Mouse (Mus musculus) embryonic facial prominence, embryonic 11.5 days (tissue): ENCODE data around the gene Acbd4. TPM values are rescaled to one million over a fixed set of nuclear protein-coding genes. Genes with fewer than 3 reads are reported as not detected.

ENCODE experiments used
- ATAC-seq: fragments of 200-750 bp; cut with Nextera tagmentation; replicated peaks from 2 replicates; pipeline ENCODE4 v1.8.0; 2017; ENCODE audit warnings: low read depth; ENCODE audit not compliant: insufficient number of reproducible peaks, low FRiP score, low TSS enrichment
- DNase-seq: peaks from one replicate; pipeline ENCODE4 v3.0.0-alpha.2; 2015; ENCODE audit warnings: low spot score
- H3K27ac ChIP-seq: fragments of 300-500 bp; sonication (generic); replicated peaks from 2 replicates; pipeline ENCODE4 v1.5.1; 2014; ENCODE audit warnings: mild to moderate bottlenecking, low read depth, low read length, control low read depth
- H3K27me3 ChIP-seq: fragments of 300-500 bp; sonication (generic); 2 replicates; pipeline ENCODE4 v1.6.1; 2014; ENCODE audit warnings: mild to moderate bottlenecking, low read length, moderate library complexity, mixed read lengths; ENCODE audit not compliant: control insufficient read depth, insufficient read depth
- H3K36me3 ChIP-seq: fragments of 300-500 bp; sonication (generic); replicated peaks from 2 replicates; pipeline ENCODE4 v1.6.1; 2014; ENCODE audit warnings: low read depth, mild to moderate bottlenecking, low read length, moderate library complexity, mixed read lengths; ENCODE audit not compliant: control insufficient read depth, insufficient read depth
- H3K4me1 ChIP-seq: fragments of 300-500 bp; sonication (generic); 2 replicates; pipeline ENCODE4 v1.6.1; 2014; ENCODE audit warnings: low read length, mixed read lengths; ENCODE audit not compliant: control insufficient read depth, insufficient read depth
- H3K4me2 ChIP-seq: fragments of 300-500 bp; sonication (generic); 2 replicates; pipeline ENCODE4 v1.6.1; 2014; ENCODE audit warnings: low read depth, mild to moderate bottlenecking, control low read depth, low read length, moderate library complexity
- H3K4me3 ChIP-seq: fragments of 300-500 bp; sonication (generic); 2 replicates; pipeline ENCODE4 v1.5.1; 2014; ENCODE audit warnings: low read depth, low read length, control low read depth
- H3K9ac ChIP-seq: fragments of 300-500 bp; sonication (generic); replicated peaks from 2 replicates; pipeline ENCODE4 v1.6.1; 2014; ENCODE audit warnings: mild to moderate bottlenecking, control low read depth, low read length
- H3K9me3 ChIP-seq: fragments of 300-500 bp; sonication (generic); replicated peaks from 2 replicates; pipeline ENCODE4 v1.6.1; 2016; ENCODE audit warnings: mild to moderate bottlenecking, low read length, inconsistent platforms, mixed read lengths; ENCODE audit not compliant: control insufficient read depth
- WGBS: fragments of 180-500 bp; shearing (Covaris S2); extraction: QIAGEN DNeasy Blood & Tissue Kit; methylation state at CpG from one replicate; pipeline ENCODE4 v1.1.7; 2014; 5-methylcytosine and 5-hydroxymethylcytosine counted together
- polyA plus RNA-seq: library from polyadenylated mRNA; unstranded; fragments of >200 nt; fragmentation: Nextera tagmentation; extraction: Ambion mirVana; gene quantifications from 2 replicates; pipeline ENCODE4 v1.2.1, GENCODE M21; 2014

The Acbd4 gene
- polyA plus RNA-seq, 1 experiment from 2014 or later: 7.8 TPM

- peaks cover 2% of the 10 kb centered on the region; the same call in 1 of the 2 replicates for H3K4me1 ChIP-seq
- DNase-seq: peak; percentile 76
- WGBS: under 1% methylated on average over 35 of the region's 35 CpGs
- H3K27ac ChIP-seq: no peak overlapping the region
- H3K27me3 ChIP-seq: no peaks in the 10 kb centered on the region; the same call in 1 of the 2 replicates
- H3K9ac ChIP-seq: peak overlapping the region; percentile 71
- no peak for ATAC-seq
- peak overlapping the region; percentile 81 for H3K4me2 ChIP-seq
- peak overlapping the region; percentile 62 for H3K4me3 ChIP-seq
- no peaks in the 10 kb centered on the region for H3K9me3 ChIP-seq
- no peaks in the 10 kb centered on the region for H3K36me3 ChIP-seq
These were observed 15.6 kb downstream of the Acbd4 start for GRCm38 (mm10) chr11:103116959-103117590.

GRCm38 (mm10) chr11:103117591-103118009 is 16.1 kb downstream of the Acbd4 start:
- Histone ChIP-seq H3K27me3 (no peaks in the 10 kb centered on the region), H3K4me2 (peak overlapping the region; percentile 81), H3K4me1 (no peaks in the 10 kb centered on the region; the same call in 1 of the 2 replicates), H3K27ac (no peak overlapping the region), H3K9me3 (no peaks in the 10 kb centered on the region), H3K36me3 (no peaks in the 10 kb centered on the region), H3K9ac (peak overlapping the region; percentile 71), H3K4me3 (peak overlapping the region; percentile 62)
- DNase-seq (peak; percentile 61), ATAC-seq (no peak)
- WGBS: under 1% methylated on average over 38 of the region's 38 CpGs

GRCm38 (mm10) chr11:103118866-103119265 is 17.4 kb downstream of the Acbd4 start:
- Histone ChIP-seq H3K27ac (no peak overlapping the region), H3K27me3 (no peaks in the 10 kb centered on the region), H3K36me3 (no peaks in the 10 kb centered on the region), H3K4me3 (no peak overlapping the region), H3K4me2 (no peak overlapping the region), H3K4me1 (no peaks in the 10 kb centered on the region; the same call in 1 of the 2 replicates), H3K9me3 (no peaks in the 10 kb centered on the region), H3K9ac (no peak overlapping the region)
- 86% methylated on average over 2 of the region's 2 CpGs for WGBS
- DNase-seq (no peak), ATAC-seq (no peak)

- no peaks in the 10 kb centered on the region for H3K27me3 ChIP-seq
- no peak overlapping the region for H3K4me3 ChIP-seq
- H3K9me3 ChIP-seq: no peaks in the 10 kb centered on the region
- H3K4me1 ChIP-seq: no peaks in the 10 kb centered on the region; the same call in 1 of the 2 replicates
- no peak overlapping the region for H3K4me2 ChIP-seq
- no peaks in the 10 kb centered on the region for H3K36me3 ChIP-seq
- no peak for DNase-seq
- WGBS: 58% methylated on average over 5 of the region's 5 CpGs
- no peak overlapping the region for H3K9ac ChIP-seq
- no peak overlapping the region for H3K27ac ChIP-seq
- no peak for ATAC-seq
These were observed 18.1 kb downstream of the Acbd4 start for GRCm38 (mm10) chr11:103119609-103120008.

- 65% methylated on average over 5 of the region's 5 CpGs for WGBS
- no peak for ATAC-seq
- Histone ChIP-seq H3K4me3 (no peak overlapping the region), H3K36me3 (no peaks in the 10 kb centered on the region), H3K9me3 (no peaks in the 10 kb centered on the region), H3K4me2 (no peak overlapping the region), H3K27me3 (no peaks in the 10 kb centered on the region), H3K4me1 (no peaks in the 10 kb centered on the region; the same call in 1 of the 2 replicates), H3K27ac (no peak overlapping the region), H3K9ac (no peak overlapping the region)
- no peak for DNase-seq
These were observed 18.8 kb downstream of the Acbd4 start for GRCm38 (mm10) chr11:103120315-103120714.

GRCm38 (mm10) chr11:103131701-103132575 is 30.5 kb downstream of the Acbd4 start, which contains the start of gene Hexim2:
TSS of gene Hexim2 (plus strand) at chr11:103132429.
- Histone ChIP-seq H3K4me2 (peak within 1 kb of the TSS; percentile 65), H3K9ac (peak within 1 kb of the TSS; percentile 100), H3K36me3 (no peaks in the 10 kb centered on the region), H3K27ac (peak within 1 kb of the TSS; percentile 99), H3K4me3 (peak within 1 kb of the TSS; percentile 98), H3K4me1 (peaks cover 4% of the 10 kb centered on the region), H3K27me3 (no peaks in the 10 kb centered on the region), H3K9me3 (no peaks in the 10 kb centered on the region)
- DNase-seq (peak; percentile 78), ATAC-seq (peak; percentile 79)
- WGBS: under 1% methylated on average over 39 of the region's 39 CpGs

- ATAC-seq (peak; percentile 87), DNase-seq (peak; percentile 100)
- Histone ChIP-seq H3K4me2 (peak overlapping the region; percentile 65), H3K9me3 (no peaks in the 10 kb centered on the region), H3K4me1 (peaks cover 4% of the 10 kb centered on the region), H3K9ac (peak overlapping the region; percentile 100), H3K36me3 (no peaks in the 10 kb centered on the region), H3K27ac (peak overlapping the region; percentile 99), H3K27me3 (no peaks in the 10 kb centered on the region), H3K4me3 (peak overlapping the region; percentile 98)
- WGBS: under 1% methylated on average over 54 of the region's 58 CpGs
These were observed 31.3 kb downstream of the Acbd4 start for GRCm38 (mm10) chr11:103132576-103133455.
